Mouse (Mus musculus): Measurements from ENCODE around the gene Grb14.
A peak's percentile ranks its signal among the peaks of the same experiment; 100 is the strongest.

The Grb14 gene

DNA sequence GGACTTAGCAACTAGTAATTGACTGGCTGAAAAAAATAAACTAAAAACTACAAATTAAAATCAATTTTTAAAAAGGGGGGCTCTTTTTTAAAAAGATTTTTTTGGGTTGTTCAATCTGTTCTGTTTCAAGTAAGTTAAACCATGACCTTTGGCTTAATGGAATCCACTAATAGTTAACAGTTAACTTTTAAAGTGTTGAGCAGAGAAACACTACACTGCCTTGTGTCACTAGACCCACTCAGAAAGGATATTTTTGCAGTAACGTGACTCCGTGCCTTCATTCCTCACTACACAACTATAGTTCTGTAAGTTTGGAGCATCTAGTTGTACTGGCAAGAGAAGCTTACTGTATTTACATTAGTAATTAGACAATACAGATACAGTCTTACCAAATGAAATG, 50.2 kb downstream of the Grb14 start:
- DNase-seq (ENCODE audit: low spot score), result no peak

DNA sequence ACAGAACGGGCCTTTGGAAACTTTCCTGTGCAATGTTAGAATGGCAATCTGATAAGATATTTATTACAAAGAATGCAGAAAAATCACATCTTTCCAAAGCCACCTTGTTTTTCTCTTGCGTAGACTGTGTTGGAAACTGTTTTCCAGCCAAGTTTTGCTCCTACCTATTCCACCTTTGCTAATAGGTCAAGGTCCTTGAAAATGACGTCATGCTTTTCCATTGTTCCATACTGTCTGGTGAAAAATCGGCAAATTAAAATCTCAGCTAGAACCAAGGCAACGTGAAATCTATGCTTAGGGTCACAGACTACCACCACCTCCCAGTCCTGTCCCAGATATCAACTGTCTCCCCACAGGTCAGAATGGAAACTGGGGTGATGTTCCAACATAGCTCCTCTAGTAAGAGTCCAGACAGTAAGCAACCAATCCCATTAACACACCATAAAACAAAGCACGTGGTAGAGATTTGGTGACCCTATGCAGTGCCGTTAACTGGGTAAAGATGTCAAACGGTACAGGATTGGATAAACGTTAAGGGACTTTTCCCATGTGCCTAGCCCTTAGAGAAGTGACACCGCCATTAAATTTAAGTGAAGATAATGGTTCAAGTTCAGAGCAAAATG, 50.9 kb downstream of the Grb14 start:
- no peak for DNase-seq (ENCODE audit: low spot score)

- DNase-seq (ENCODE audit: low spot score), result no peak
Observed at GRCm38 (mm10) chr2:64973125-64973524, 51.7 kb downstream of the Grb14 start.

DNA sequence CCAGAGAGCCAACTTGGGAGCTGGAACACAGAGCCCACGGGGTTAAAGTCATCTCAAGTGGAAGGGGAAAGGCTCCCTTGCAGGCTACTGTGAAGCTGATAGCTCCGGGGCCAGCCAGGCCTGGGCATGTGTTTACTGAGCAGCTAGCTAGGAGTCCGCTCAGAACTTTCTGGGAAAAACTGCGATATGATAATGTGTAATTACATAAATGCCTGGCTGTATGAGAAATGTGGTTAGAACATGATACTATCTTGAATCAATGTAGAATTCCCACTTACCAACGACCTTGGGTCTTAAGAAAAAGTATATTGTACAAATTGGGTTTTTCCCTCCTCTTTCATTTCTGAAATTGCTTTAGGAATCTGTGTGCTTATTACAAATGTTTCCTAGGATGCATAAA, 53.0 kb downstream of the Grb14 start:
- no peak for DNase-seq (ENCODE audit: low spot score)

GRCm38 (mm10) chr2:64970992-64971391, 53.8 kb downstream of the Grb14 start:
- DNase-seq (ENCODE audit: low spot score), result no peak

DNA sequence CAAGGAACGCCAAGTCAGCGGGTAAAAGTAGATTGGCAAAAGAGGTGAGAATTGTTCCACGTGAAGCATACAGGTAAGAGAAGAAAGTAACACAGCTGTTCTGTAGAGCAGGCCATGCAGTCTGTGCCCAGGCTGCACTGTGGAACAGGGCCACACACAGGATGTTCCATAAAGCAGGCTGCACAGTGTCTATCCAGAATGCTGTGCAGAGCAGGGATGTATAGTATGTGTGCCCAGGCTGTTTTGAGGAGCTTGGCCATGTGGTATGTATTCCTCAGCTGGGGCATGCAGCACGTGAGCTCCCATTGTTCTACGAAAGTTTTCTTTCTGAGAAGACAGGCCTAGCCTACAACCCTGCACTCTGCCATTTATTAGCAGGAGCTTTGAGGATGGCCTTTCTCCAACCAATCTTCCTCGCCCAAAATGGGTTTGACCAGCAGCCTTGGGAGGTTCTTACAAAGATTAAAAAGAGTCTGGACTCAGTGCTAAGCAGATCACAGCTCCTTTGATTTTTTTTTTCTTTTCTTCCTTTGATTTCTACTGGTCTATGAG, 57.8 kb downstream of the Grb14 start:
- DNase-seq (ENCODE audit: low spot score), result no peak

DNA sequence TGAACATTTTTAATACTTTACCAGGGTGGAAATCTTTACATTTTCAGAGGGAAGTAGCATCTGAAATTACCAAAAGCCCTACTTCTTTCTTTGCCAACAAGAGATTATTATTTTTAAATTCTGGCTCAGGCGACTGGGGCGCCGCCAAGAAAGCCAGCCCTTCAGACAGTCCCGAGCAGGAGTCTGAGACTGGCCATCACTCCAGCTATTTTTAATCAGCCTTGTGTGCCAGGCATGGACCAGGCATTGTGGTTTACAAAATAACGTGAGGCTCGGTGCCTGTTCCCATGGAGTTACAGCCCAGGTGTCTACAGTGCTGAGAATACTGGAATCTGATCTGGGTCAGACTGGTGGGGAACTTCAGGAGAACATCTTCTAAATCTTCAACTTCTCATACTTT, 58.5 kb downstream of the Grb14 start:
- no peak for DNase-seq (ENCODE audit: low spot score)

- DNase-seq (ENCODE audit: low spot score), result peak; percentile 51
Observed at GRCm38 (mm10) chr2:64965227-64965864, 59.4 kb downstream of the Grb14 start.

GRCm38 (mm10) chr2:64962196-64962595, 62.6 kb downstream of the Grb14 start:
- no peak for DNase-seq (ENCODE audit: low spot score)

DNA sequence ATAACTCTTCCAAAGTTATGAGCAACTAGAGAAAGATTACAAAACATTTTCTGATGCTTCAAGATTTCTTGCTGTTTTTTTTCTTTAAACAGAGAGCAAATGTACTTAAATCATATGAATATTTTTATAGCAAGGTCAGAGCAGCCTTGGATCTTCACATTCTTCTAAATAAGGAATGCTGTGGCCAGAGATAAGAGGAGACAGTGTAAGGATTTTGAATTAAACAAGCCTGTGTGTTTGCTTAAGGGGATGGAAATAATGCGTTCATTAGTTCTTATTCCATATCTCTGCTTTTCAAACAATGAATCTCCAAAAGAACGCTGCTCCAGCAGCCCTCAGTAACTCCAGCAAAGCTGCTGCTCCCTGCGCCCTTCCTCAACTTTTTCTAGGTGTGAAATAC, 63.4 kb downstream of the Grb14 start:
- DNase-seq (ENCODE audit: low spot score), result no peak

GRCm38 (mm10) chr2:64959657-64960056, 65.1 kb downstream of the Grb14 start:
- DNase-seq (ENCODE audit: low spot score), result no peak

GRCm38 (mm10) chr2:64955441-64955840, 69.3 kb downstream of the Grb14 start:
- DNase-seq (ENCODE audit: low spot score), result no peak

DNA sequence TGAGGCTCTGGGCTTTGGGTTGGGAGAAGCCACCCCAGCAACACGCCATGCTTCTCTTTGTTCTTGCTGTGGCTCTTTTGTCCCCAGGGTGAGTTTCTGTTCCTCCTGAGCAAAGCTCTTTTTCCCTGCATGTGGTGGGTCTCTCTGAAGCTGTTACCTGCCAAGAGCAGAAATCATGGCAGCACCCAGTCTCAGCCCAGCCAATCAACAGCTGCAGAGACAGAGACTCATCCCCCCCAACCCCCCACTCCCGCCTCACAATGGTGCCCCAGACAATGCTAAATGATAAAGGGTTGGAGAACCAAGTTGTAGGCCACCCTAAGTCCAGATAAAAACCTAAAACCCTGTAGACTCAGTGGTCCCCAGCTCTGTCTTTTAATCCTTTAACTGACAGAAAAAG, 75.6 kb downstream of the Grb14 start:
- DNase-seq (ENCODE audit: low spot score), result no peak

- DNase-seq (ENCODE audit: low spot score), result no peak
Observed at GRCm38 (mm10) chr2:64948418-64949169, 76.2 kb downstream of the Grb14 start.

DNA sequence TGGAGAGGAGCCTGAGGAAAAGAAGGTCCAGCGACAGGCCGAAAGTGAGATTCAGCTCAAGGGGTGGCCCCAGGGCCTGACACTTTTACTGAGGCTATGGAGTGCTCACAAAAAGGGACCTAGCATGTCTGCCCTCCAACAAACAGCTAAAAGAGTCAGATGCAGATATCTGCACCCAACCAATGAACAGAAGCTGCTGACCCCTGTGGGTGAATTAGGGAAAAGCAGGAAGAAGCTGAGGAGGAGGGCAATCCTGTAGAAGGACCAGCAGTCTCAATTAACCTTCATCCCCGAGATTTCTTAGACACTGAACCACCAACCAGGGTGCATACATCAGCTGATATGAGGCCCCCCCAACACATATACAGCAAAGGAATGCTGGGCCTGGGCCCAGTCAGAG, 77.3 kb downstream of the Grb14 start:
- DNase-seq (ENCODE audit: low spot score), result no peak

DNA sequence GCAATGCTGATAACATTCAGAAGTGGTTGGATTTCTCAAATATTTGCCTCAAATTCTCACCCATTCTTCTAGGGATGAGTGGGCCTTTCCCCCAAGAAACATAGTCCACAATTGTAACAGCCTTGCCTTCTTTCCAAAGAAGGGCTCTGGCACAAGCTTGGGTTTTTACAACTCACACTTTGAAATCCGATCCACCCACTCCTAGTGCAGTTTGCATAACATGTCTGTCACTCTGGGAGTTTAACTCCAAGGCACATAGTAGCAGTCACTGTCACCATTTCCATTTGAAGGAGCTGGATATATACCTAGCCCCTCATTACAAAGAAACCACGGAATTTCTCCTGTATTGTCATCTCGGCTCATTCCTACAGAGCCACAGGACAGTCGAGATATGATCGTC, 103.9 kb downstream of the Grb14 start:
- no peak for DNase-seq (ENCODE audit: low spot score)

DNA sequence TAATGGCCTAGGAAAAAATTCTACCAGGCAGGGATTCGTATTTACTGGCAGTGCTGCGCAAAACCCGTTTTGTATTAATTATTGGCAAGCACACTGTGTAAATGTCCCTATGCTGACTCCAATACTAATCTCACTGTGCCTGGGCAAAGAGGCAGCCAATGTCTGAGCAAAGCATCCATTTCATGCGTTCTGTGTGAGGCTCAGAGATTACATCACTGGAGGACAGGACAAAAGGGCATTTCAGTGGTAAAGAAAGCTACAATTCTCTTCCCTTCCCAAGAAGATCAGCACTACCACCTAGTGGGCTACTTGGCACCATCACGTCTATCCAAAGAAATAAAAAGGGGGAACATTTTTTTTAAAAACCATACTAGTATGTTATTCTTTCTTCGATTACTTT, 109.3 kb downstream of the Grb14 start:
- no peak for DNase-seq (ENCODE audit: low spot score)

DNA sequence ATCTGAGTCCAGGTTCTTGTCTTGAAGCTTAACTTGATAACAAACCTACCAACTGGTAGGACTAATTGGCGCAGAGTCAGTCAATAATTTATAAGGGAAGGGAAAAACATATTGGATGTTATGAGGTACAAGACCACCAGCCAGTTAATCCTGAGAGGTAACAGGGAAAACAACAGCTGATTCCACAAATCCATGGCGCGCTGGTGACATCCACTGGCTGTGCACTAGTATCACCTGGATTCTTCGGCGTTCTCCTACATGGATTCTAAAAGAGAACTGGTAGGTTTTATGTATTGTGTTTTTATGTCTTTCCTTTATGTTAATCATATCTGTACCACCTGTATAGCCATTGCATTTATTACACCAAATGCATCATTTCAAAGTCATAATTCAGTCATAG, 119.9 kb downstream of the Grb14 start:
- DNase-seq (ENCODE audit: low spot score), result no peak

DNA sequence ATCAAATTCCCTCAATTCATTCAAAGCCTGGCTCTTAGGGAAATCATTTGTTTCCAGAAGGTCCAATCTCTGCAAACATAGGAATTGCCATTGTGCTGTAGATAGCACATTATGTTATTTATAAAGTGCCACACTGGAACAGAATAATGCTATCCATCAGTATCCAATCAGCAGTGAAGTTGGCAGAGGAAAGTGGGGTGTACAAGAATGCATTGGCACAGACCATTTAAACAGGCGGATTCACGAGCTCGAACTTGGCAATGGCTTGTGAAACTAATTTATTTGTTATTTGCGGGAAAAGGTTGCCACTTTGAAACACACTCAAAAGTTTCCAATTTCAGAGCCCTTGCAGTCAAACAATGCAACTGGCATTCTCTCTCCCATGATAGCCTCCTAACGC, 126.9 kb downstream of the Grb14 start:
- DNase-seq (ENCODE audit: low spot score), result no peak

- DNase-seq (ENCODE audit: low spot score), result no peak
Observed at GRCm38 (mm10) chr2:64893233-64893632, 131.6 kb downstream of the Grb14 start.

DNA sequence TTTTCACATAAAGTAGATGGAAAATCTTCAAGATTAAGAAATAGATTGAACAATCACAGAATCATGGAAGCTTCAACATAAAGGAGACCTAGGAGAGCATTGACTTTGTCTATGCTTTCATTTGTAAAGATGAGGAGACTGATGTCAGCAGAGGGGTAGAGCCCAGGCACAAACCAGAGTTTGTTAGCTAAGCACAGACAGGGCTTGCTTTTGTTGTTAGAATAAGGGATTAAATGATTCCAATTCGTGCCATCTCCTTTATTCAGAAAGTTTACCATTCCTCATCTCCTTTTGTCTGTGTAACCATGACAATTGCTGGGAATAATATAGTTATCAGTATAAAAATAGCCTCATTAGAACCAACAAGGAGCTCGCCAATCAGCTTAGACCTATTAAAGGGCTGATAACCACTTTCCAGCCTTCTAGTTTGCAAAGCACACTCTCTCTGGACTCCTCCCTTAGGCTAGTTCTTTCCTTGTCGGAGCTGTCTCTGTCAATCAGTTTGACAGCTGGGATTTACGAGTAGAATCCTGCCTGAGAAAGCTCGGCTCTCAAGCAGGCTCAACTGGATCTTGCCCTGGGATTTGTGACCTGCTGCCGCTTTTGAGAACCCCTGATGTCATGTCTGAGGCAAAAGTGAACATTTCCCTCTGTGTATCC, 137.6 kb downstream of the Grb14 start:
- no peak for DNase-seq (ENCODE audit: low spot score)

GRCm38 (mm10) chr2:64885696-64886095, 139.1 kb downstream of the Grb14 start:
- peak; percentile 46 for DNase-seq (ENCODE audit: low spot score)

GRCm38 (mm10) chr2:64878275-64878674, 146.5 kb downstream of the Grb14 start:
- no peak for DNase-seq (ENCODE audit: low spot score)

All from testis, postnatal 10 days (tissue).